Mouse (Mus musculus): ENCODE measurements around the gene Runx1. TPM values are rescaled to one million over a fixed set of nuclear protein-coding genes. Genes with fewer than 3 reads are reported as not detected.

The Runx1 gene
- total RNA-seq, 4 experiments from 2014 or later, result 1.4 to 4.5 (median 3.2) TPM

GRCm38 (mm10) chr16:92748272-92748671, 77.7 kb downstream of the Runx1 start:
- no peak for DNase-seq (ENCODE audit: low spot score in 2 of 2)

GRCm38 (mm10) chr16:92747062-92747461, 78.9 kb downstream of the Runx1 start:
- no peak for DNase-seq (ENCODE audit: low spot score in 2 of 2)

- no peak for DNase-seq (ENCODE audit: low spot score in 2 of 2)
Measured at GRCm38 (mm10) chr16:92745239-92745638, 80.7 kb downstream of the Runx1 start.

GRCm38 (mm10) chr16:92744172-92744777, 81.7 kb downstream of the Runx1 start:
- DNase-seq (ENCODE audit: low spot score in 2 of 2), result no peak

GRCm38 (mm10) chr16:92743755-92744154, 82.2 kb downstream of the Runx1 start:
- no peak for DNase-seq (ENCODE audit: low spot score in 2 of 2)

GRCm38 (mm10) chr16:92741342-92741741, 84.6 kb downstream of the Runx1 start:
- DNase-seq (ENCODE audit: low spot score in 2 of 2), result no peak

GRCm38 (mm10) chr16:92740541-92740940, 85.4 kb downstream of the Runx1 start:
- DNase-seq (ENCODE audit: low spot score in 2 of 2), result no peak

GRCm38 (mm10) chr16:92739997-92740396, 86.0 kb downstream of the Runx1 start:
- no peak for DNase-seq (ENCODE audit: low spot score in 2 of 2)

- no peak for DNase-seq (ENCODE audit: low spot score in 2 of 2)
Measured at GRCm38 (mm10) chr16:92739071-92739793, 86.7 kb downstream of the Runx1 start.

GRCm38 (mm10) chr16:92738476-92739010, 87.4 kb downstream of the Runx1 start:
- DNase-seq (ENCODE audit: low spot score in 2 of 2), result no peak

GRCm38 (mm10) chr16:92726870-92727269, 99.1 kb downstream of the Runx1 start:
- no peak for DNase-seq (ENCODE audit: low spot score in 2 of 2)

GRCm38 (mm10) chr16:92724526-92724925, 101.4 kb downstream of the Runx1 start:
- no peak for DNase-seq (ENCODE audit: low spot score in 2 of 2)

GRCm38 (mm10) chr16:92720678-92721077, 105.3 kb downstream of the Runx1 start:
- DNase-seq (ENCODE audit: low spot score in 2 of 2), result no peak

GRCm38 (mm10) chr16:92719725-92720124, 106.2 kb downstream of the Runx1 start:
- no peak for DNase-seq (ENCODE audit: low spot score in 2 of 2)

- DNase-seq (ENCODE audit: low spot score in 2 of 2), result no peak
Measured at GRCm38 (mm10) chr16:92715599-92716483, 110.1 kb downstream of the Runx1 start.

GRCm38 (mm10) chr16:92710161-92710560, 115.8 kb downstream of the Runx1 start:
- DNase-seq (ENCODE audit: low spot score in 2 of 2), result no peak

GRCm38 (mm10) chr16:92708718-92709117, 117.2 kb downstream of the Runx1 start:
- no peak for DNase-seq (ENCODE audit: low spot score in 2 of 2)

- DNase-seq (ENCODE audit: low spot score in 2 of 2), result no peak
Measured at GRCm38 (mm10) chr16:92707712-92708111, 118.2 kb downstream of the Runx1 start.

- DNase-seq (ENCODE audit: low spot score in 2 of 2), result no peak
Measured at GRCm38 (mm10) chr16:92707146-92707545, 118.8 kb downstream of the Runx1 start.

- DNase-seq (ENCODE audit: low spot score in 2 of 2), result no peak
Measured at GRCm38 (mm10) chr16:92705564-92706458, 120.1 kb downstream of the Runx1 start.

GRCm38 (mm10) chr16:92703850-92704249, 122.1 kb downstream of the Runx1 start:
- DNase-seq (ENCODE audit: low spot score in 2 of 2), result no peak
